In the genomic region with DNA sequence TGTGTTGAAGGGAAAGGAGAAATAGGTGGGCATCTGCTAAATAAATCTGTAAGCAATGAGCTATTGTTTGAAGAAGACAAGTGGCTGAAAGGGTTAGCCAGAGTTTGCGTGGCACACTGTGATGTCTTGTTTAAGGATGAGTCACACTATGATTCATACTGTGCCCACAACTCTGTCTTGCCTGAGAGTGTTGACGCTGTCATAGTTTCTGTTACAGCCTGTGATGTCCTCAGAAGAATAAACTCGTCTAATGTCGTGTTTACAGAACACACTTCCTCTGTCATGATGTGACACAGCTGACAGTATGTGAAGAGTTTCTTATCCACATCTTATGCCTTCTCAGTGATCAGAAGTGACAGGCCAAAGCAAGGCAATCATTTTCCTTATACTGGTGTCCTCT, we compare ENCODE assay signal across 27 mouse cellular contexts.
DNase-seq lines count a peak whose midpoint lies in the region; ATAC-seq lines count a peak whose summit lies in the region.
"Had no signal": no experiment of that assay in that cellular context is flagged by ENCODE, and none has a peak within 500 bp of the region (broad histone marks: within the 10 kb centered on the region; RNA-seq: fewer than 3 reads in every experiment).

No protein-coding gene starts in this region.

- peak; percentile 9 for DNase-seq in heart, adult 11 months
- no peak for DNase-seq in heart, adult 18-20 months
- no peak for DNase-seq in lung, postnatal 14 days
- DNase-seq in right cerebral cortex, adult 2 months (ENCODE audit: low spot score in 2 of 2) = peak; percentile 7 to 23
- DNase-seq in right cerebral cortex, postnatal 10 days (ENCODE audit: low spot score in 2 of 2) = no peak
- no peak for DNase-seq in neural tube, embryonic 10.5 days (ENCODE audit: extremely low spot score, low spot score)
- DNase-seq: cerebellum, adult 2 months; cerebellum, postnatal 14 days; forebrain, postnatal 0 days; gastrocnemius, adult 2 months; gastrocnemius, postnatal 36 days; heart, postnatal 10 days; kidney, adult 11 months; kidney, postnatal 14 days; left cerebral cortex, postnatal 4 days; liver, postnatal 0 days; thymus, adult 2 months; thymus, postnatal 4 days had no signal

- H3K4me2 ChIP-seq in lung, embryonic 16.5 days (ENCODE audit: low read depth, low read length) = no peak overlapping the region
- H3K4me2 ChIP-seq: forebrain, embryonic 12.5 days; heart, embryonic 13.5 days; hindbrain, embryonic 15.5 days; liver, embryonic 12.5 days; midbrain, embryonic 13.5 days had no signal

- whole genome bisulfite sequencing in lung, embryonic 16.5 days = 29% methylated on average over 4 of the region's 4 CpGs

- no peaks in the 10 kb centered on the region for H3K9me3 ChIP-seq in lung, embryonic 16.5 days (ENCODE audit: control insufficient read depth, low read length)
- H3K9me3 ChIP-seq: forebrain, embryonic 12.5 days; hindbrain, embryonic 15.5 days had no signal

- H3K4me1 ChIP-seq in lung, embryonic 16.5 days (replicated peaks; ENCODE audit: control insufficient read depth, insufficient read depth, low read length) = peaks cover 4% of the 10 kb centered on the region; the same call in 1 of the 2 replicates
- H3K4me1 ChIP-seq: forebrain, embryonic 12.5 days; heart, embryonic 13.5 days; hindbrain, embryonic 15.5 days; liver, embryonic 12.5 days; midbrain, embryonic 13.5 days had no signal

- no peaks in the 10 kb centered on the region for H3K36me3 ChIP-seq in lung, embryonic 16.5 days (ENCODE audit: control insufficient read depth, insufficient read depth, low read length)
- H3K36me3 ChIP-seq: forebrain, embryonic 12.5 days; heart, embryonic 13.5 days; hindbrain, embryonic 15.5 days; liver, embryonic 12.5 days; midbrain, embryonic 13.5 days had no signal

- H3K4me3 ChIP-seq in lung, embryonic 16.5 days (ENCODE audit: low read length) = no peak overlapping the region
- H3K4me3 ChIP-seq: forebrain, embryonic 12.5 days; gastrocnemius, adult 2 months; heart, embryonic 13.5 days; hindbrain, embryonic 15.5 days; liver, embryonic 12.5 days; midbrain, embryonic 13.5 days had no signal

- no peak overlapping the region for H3K9ac ChIP-seq in lung, embryonic 16.5 days (ENCODE audit: low read length)
- H3K9ac ChIP-seq: forebrain, embryonic 12.5 days; forebrain, postnatal 0 days; heart, embryonic 13.5 days; hindbrain, embryonic 15.5 days; liver, embryonic 12.5 days; liver, postnatal 0 days; midbrain, embryonic 13.5 days had no signal

- H3K27ac ChIP-seq in lung, embryonic 16.5 days (ENCODE audit: low read length) = no peak overlapping the region
- H3K27ac ChIP-seq: forebrain, embryonic 12.5 days; gastrocnemius, adult 2 months; heart, embryonic 13.5 days; hindbrain, embryonic 15.5 days; liver, embryonic 12.5 days; midbrain, embryonic 13.5 days; stomach, postnatal 0 days had no signal

- ATAC-seq in lung, embryonic 16.5 days (ENCODE audit: low read depth) = peak; percentile 78
- ATAC-seq: forebrain, postnatal 0 days; inflammation-experienced regulatory T-cells, adult 6 months; liver, embryonic 12.5 days; liver, postnatal 0 days; midbrain, embryonic 13.5 days had no signal

- no peaks in the 10 kb centered on the region for H3K27me3 ChIP-seq in lung, embryonic 16.5 days (ENCODE audit: control insufficient read depth, insufficient read depth, low read depth, low read length)
- H3K27me3 ChIP-seq: CH12.LX; forebrain, embryonic 12.5 days; heart, embryonic 13.5 days; hindbrain, embryonic 15.5 days; liver, embryonic 12.5 days; midbrain, embryonic 13.5 days had no signal

Comparison
In these comparisons a context has a peak if more than half of its experiments do, and no peak if none do; other contexts are left out.
1. DNase-seq: peak in heart, adult 11 months (single experiment) and right cerebral cortex, adult 2 months (2 of 2); none in heart, adult 18-20 months (0 of 2), lung, postnatal 14 days (single experiment), right cerebral cortex, postnatal 10 days (0 of 2) and neural tube, embryonic 10.5 days (single experiment).